Mouse (Mus musculus) midbrain, embryonic 15.5 days (tissue): ENCODE data around the gene Ms4a2. TPM values are rescaled to one million over a fixed set of nuclear protein-coding genes. Genes with fewer than 3 reads are reported as not detected.

Experiments used
- ATAC-seq: fragments of 200-750 bp; cut with Nextera tagmentation; replicated peaks from 2 replicates; pipeline ENCODE4 v1.8.0; 2017; ENCODE audit warnings: moderate TSS enrichment
- H3K27ac ChIP-seq: fragments of 300-500 bp; sonication (generic); 2 replicates; pipeline ENCODE4 v1.5.1; 2015; ENCODE audit warnings: mild to moderate bottlenecking, inconsistent platforms
- H3K27me3 ChIP-seq: fragments of 300-500 bp; sonication (generic); replicated peaks from 2 replicates; pipeline ENCODE4 v1.6.1; 2015; ENCODE audit warnings: inconsistent platforms
- H3K36me3 ChIP-seq: fragments of 300-500 bp; sonication (generic); replicated peaks from 2 replicates; pipeline ENCODE4 v1.6.1; 2015; ENCODE audit warnings: inconsistent platforms
- H3K4me1 ChIP-seq: fragments of 300-500 bp; sonication (generic); 2 replicates; pipeline ENCODE4 v1.6.1; 2015; ENCODE audit warnings: inconsistent platforms
- H3K4me2 ChIP-seq: fragments of 300-500 bp; sonication (generic); 2 replicates; pipeline ENCODE4 v1.6.1; 2015; ENCODE audit warnings: inconsistent platforms, mild to moderate bottlenecking, moderate library complexity
- H3K4me3 ChIP-seq: fragments of 300-500 bp; sonication (generic); 2 replicates; pipeline ENCODE4 v1.5.1; 2015; ENCODE audit warnings: mild to moderate bottlenecking, inconsistent platforms
- H3K9ac ChIP-seq: fragments of 300-500 bp; sonication (generic); 2 replicates; pipeline ENCODE4 v1.6.1; 2015; ENCODE audit warnings: mild to moderate bottlenecking, inconsistent platforms
- H3K9me3 ChIP-seq: fragments of 300-500 bp; sonication (generic); 2 replicates; pipeline ENCODE4 v1.6.1; 2016; ENCODE audit warnings: inconsistent platforms
- WGBS: fragments of 180-500 bp; shearing (Covaris S2); methylation state at CpG from one replicate; pipeline ENCODE4 v1.1.7; 2015; ENCODE audit warnings: mixed read lengths; 5-methylcytosine and 5-hydroxymethylcytosine counted together
- polyA plus RNA-seq: library from polyadenylated mRNA; unstranded; fragments of >200 nt; fragmentation: Nextera tagmentation; extraction: Ambion mirVana; gene quantifications from 2 replicates; pipeline ENCODE4 v1.2.1, GENCODE M21; 2015

Gene Ms4a2
- not detected in 2 replicates for polyA plus RNA-seq

DNA sequence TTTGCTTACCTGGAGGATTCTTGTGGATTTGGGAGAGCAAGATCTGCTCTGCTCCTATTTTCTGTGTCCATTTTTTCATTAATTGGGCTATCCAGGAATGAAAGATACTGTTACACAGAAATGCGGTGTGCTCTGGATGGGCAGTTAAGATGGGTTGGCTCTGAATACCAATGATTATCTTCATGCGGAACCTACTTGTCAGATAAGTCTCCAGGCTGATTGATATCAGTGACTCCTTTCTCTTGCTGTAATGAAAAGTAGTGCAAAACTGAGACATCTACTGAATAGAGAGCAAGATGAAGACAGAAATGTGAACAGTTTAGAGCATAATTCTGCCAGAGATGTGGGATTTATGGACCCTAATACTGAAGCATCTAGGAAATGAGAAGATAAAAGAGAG is at the start of gene Ms4a2:
TSS of gene Ms4a2 (minus strand) at position 169 of the 400 bp plus-strand sequence.
- Histone ChIP-seq H3K36me3 (no peaks in the 10 kb centered on the region), H3K4me3 (no peak within 1 kb of the TSS), H3K27ac (no peak within 1 kb of the TSS), H3K4me2 (no peak within 1 kb of the TSS), H3K4me1 (no peaks in the 10 kb centered on the region), H3K9ac (no peak within 1 kb of the TSS), H3K27me3 (no peaks in the 10 kb centered on the region), H3K9me3 (no peaks in the 10 kb centered on the region)
- ATAC-seq = no peak
- 86% methylated on average over 2 of the region's 2 CpGs for WGBS

DNA sequence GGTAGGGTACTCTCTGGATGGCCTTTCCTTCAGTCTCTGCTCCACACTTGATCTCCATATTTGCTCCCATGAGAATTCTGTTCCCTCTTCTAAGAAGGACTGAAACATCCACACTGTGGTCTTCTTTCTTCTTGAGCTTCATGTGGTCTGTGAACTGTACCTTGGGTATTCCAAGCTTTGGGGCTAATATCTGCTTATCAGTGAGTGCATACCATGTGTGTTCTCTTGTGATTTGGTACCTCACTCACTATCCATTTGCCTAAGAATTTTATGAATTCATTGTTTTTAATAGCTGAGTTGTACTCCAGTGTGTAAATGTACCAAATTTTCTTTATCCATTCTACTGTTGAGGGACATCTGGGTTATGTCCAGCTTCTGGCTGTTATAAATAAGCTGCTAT is 38.0 kb upstream of the Ms4a2 start:
- no peaks in the 10 kb centered on the region for H3K27me3 ChIP-seq
- H3K9me3 ChIP-seq = no peaks in the 10 kb centered on the region
- H3K4me1 ChIP-seq = no peaks in the 10 kb centered on the region
- no peak overlapping the region for H3K9ac ChIP-seq
- no peak overlapping the region for H3K27ac ChIP-seq
- no peak overlapping the region for H3K4me3 ChIP-seq
- no peak for ATAC-seq
- H3K4me2 ChIP-seq = no peak overlapping the region
- no peaks in the 10 kb centered on the region for H3K36me3 ChIP-seq

DNA sequence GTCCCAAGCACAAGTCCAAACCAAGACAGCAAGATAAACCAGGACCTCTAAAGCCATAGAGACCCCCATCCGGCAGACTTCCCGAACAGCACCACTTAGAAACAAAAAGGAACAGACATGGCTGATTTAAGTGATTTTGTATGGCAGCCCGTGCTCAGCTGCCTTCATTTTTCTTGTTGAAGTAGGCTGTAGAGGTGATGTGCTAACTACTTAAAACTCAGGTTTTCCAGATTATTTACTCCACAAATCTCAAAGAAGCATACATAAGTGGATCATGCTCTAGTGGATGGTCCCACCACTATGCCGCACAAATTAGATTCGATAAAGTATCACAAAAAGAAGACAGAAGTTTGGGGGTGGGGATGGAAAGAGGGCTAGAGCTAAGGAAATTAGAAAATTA is 36.9 kb upstream of the Ms4a2 start, which contains the start of gene Oosp2:
TSS of gene Oosp2 (minus strand) at position 101 of the 400 bp plus-strand sequence.
- no peak within 1 kb of the TSS for H3K4me2 ChIP-seq
- WGBS = 89% methylated on average over 5 of the region's 5 CpGs
- no peak for ATAC-seq
- H3K27me3 ChIP-seq = no peaks in the 10 kb centered on the region
- H3K4me1 ChIP-seq = no peaks in the 10 kb centered on the region
- H3K27ac ChIP-seq = no peak within 1 kb of the TSS
- no peak within 1 kb of the TSS for H3K9ac ChIP-seq
- H3K36me3 ChIP-seq = no peaks in the 10 kb centered on the region
- H3K4me3 ChIP-seq = no peak within 1 kb of the TSS
- H3K9me3 ChIP-seq = no peaks in the 10 kb centered on the region

DNA sequence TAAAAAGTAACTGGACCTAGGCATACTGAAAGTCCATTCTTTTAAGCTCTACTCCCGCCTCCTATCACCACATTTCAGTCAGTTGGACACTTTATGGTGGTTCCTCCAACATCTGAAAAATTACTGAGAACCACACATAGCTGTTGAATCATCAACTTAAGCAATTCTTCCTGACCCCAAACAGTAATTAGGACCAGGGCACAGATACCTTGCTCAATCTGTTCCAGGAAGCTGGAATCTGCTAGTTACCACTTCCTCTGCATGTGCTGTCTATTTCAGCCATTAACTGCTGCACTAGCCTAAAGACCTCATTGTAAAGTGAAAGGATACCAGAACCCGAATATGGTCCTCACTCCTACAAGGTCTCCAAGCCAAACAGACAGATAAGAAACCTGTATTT is 35.6 kb upstream of the Ms4a2 start:
- Histone ChIP-seq H3K36me3 (no peaks in the 10 kb centered on the region), H3K27me3 (no peaks in the 10 kb centered on the region), H3K9me3 (no peaks in the 10 kb centered on the region), H3K4me3 (no peak overlapping the region), H3K4me2 (no peak overlapping the region), H3K4me1 (no peaks in the 10 kb centered on the region), H3K27ac (no peak overlapping the region), H3K9ac (no peak overlapping the region)
- 74% methylated on average over 2 of the region's 2 CpGs for WGBS
- no peak for ATAC-seq

DNA sequence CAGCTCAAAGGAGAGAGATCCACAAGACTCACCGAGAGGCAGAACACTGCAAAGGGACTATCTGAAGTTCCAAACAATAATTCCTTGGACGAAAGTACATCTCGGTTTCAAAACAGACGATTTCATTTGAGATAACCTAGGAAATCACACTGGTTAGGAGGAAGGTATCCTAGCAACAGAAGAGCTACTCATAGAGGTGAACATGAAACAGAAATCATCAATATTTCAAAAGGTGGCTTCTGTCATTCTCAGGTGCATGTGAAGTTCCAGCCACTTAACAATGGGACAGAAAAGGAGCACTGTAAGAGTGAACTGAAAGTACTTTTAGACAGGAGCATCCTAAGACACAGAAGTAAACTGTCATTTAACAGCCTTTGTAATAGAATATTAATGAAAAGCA is 26.0 kb upstream of the Ms4a2 start:
- peak; percentile 72; the same call in 1 of the 2 replicates for ATAC-seq

DNA sequence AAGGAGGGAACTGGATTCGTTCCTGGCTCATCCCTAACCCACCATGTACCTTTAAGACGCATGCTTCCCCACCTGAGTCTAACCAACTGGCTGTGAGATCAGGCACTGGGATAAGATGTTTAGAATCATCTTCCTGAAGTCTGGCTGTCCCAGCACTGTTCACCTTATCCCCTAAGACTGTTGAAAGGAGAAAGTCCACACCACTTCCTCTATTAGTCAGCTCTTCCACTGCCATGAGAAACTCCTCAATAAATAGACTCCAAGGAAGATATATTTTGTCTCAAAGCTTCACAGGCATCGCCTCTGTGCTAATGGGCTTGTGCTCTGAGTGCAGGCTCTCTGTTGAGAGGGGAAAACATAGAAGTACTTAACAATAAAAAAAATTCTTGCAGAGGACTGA is 22.6 kb upstream of the Ms4a2 start:
- no peak overlapping the region for H3K4me2 ChIP-seq
- no peaks in the 10 kb centered on the region for H3K36me3 ChIP-seq
- ATAC-seq = no peak
- 83% methylated on average over 3 of the region's 3 CpGs for WGBS
- H3K9me3 ChIP-seq = no peaks in the 10 kb centered on the region
- H3K9ac ChIP-seq = no peak overlapping the region
- H3K4me1 ChIP-seq = no peaks in the 10 kb centered on the region
- H3K27me3 ChIP-seq = no peaks in the 10 kb centered on the region
- H3K4me3 ChIP-seq = no peak overlapping the region
- no peak overlapping the region for H3K27ac ChIP-seq

More for the DNA sequence above, 26.0 kb upstream of the Ms4a2 start:
- 75% methylated on average over 4 of the region's 4 CpGs for WGBS
- Histone ChIP-seq H3K27me3 (no peaks in the 10 kb centered on the region), H3K9ac (no peak overlapping the region), H3K4me1 (no peaks in the 10 kb centered on the region), H3K4me2 (no peak overlapping the region), H3K4me3 (no peak overlapping the region), H3K36me3 (no peaks in the 10 kb centered on the region), H3K27ac (no peak overlapping the region), H3K9me3 (no peaks in the 10 kb centered on the region)

DNA sequence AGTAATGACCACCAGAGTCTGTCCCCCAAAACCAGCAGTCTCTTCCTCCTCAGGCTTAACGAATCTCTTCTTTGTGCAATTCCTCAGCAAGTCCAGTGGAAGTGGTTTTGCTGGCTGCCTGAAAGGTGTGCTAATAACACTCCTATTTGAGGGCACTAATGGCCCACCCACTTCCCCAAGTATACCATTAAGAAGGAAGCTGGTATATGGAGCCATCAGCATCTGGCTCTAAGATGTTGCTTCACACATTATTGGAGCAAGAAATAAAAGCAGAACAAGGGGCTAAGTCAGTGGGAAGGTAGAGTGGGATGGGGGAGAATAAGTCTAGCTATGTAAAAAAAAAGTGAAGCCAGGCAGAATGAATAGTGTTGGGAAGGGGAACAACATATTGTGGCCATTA is 17.2 kb upstream of the Ms4a2 start, which contains the start of gene Ms4a3:
TSS of gene Ms4a3 (minus strand) at position 120 of the 400 bp plus-strand sequence.
- no peak within 1 kb of the TSS for H3K4me3 ChIP-seq
- no peak within 1 kb of the TSS for H3K27ac ChIP-seq
- ATAC-seq = no peak
- no peaks in the 10 kb centered on the region for H3K9me3 ChIP-seq
- no peaks in the 10 kb centered on the region for H3K36me3 ChIP-seq
- H3K9ac ChIP-seq = no peak within 1 kb of the TSS
- no peak within 1 kb of the TSS for H3K4me2 ChIP-seq
- 84% methylated on average over 1 of the region's 1 CpGs for WGBS
- H3K4me1 ChIP-seq = no peaks in the 10 kb centered on the region
- H3K27me3 ChIP-seq = no peaks in the 10 kb centered on the region

DNA sequence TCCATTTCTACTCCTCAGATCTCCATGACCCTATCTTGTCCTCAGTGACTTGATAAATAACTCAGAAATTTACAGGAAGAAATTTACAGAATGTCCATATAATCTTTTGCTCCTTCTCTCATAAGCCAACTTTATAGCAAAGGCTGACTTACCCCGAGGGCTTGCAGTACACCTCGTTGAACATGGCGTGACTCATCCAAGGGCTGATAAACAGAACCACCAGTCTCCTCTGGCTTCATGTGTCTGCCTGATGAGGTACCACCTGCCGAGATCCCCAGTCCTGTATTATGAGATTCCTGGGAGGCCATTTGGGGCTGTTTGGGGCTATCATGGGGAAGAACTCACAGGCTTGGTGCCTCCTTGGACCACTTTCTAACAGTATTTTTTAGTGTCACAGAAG is 15.5 kb upstream of the Ms4a2 start:
- Histone ChIP-seq H3K27ac (no peak overlapping the region), H3K9ac (no peak overlapping the region), H3K4me2 (no peak overlapping the region), H3K27me3 (no peaks in the 10 kb centered on the region), H3K4me3 (no peak overlapping the region), H3K9me3 (no peaks in the 10 kb centered on the region), H3K4me1 (no peaks in the 10 kb centered on the region), H3K36me3 (no peaks in the 10 kb centered on the region)
- ATAC-seq = no peak
- 80% methylated on average over 4 of the region's 4 CpGs for WGBS

DNA sequence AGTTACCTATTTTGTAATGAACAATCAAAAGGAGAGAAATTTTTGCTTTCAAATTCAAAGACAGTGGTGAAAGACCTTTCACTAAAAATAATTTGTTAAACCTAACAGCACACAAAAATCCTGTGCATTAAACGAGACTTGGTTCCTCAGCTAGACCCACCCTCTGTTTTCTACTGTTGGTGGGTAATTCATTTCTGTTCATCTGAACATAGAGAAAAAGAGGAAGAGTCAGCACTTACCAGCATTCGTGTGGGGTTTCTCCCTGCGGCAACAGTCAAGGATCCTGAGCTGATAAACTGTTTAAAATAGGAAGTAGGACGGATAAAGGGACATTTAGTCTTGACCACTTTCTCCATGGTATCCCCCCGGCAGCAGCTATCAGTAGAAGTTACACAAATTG is 12.1 kb upstream of the Ms4a2 start:
- H3K27me3 ChIP-seq = no peaks in the 10 kb centered on the region
- ATAC-seq = no peak
- no peak overlapping the region for H3K4me3 ChIP-seq
- no peak overlapping the region for H3K9ac ChIP-seq
- H3K36me3 ChIP-seq = no peaks in the 10 kb centered on the region
- no peak overlapping the region for H3K27ac ChIP-seq
- H3K9me3 ChIP-seq = no peaks in the 10 kb centered on the region
- H3K4me1 ChIP-seq = no peaks in the 10 kb centered on the region
- 82% methylated on average over 5 of the region's 5 CpGs for WGBS
- no peak overlapping the region for H3K4me2 ChIP-seq

DNA sequence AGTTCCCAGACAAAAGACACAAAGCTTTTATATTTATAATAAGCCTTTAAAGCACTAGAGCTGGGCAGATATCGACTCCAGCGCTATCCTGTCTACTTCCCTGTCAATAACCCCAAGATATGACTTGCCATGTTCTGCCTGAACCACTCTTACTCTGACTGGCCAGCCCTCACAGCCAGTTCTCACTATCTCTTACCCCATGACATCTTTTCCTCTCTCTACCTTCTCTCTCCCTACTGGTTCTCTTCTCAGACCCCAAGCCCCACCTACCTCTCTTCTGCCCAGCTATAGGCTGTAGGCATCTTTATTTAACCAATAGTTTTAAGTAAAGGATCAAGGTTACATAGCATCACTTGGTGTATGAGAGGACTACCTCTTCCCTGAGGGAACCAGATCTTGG is 10.8 kb upstream of the Ms4a2 start:
- ATAC-seq = no peak
- WGBS = 82% methylated on average over 2 of the region's 2 CpGs

DNA sequence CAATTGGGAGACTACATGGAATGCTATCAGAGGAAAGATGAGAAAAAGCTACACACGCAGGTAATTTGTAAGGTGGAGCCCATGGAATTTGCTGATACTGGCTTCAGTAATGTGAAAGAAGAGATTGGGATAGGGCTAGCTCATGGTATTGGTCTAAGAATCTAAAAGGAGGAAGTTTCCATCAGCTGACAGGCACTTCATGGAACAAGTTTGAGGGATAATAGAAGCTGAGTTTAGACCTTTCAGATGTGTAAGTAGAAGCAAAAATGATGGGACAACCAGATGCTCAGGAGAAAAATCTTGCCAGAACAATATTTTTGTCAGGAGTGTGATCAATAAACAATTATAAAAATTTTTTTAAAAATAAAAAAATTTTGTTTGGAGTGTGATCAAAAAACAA is 10.2 kb upstream of the Ms4a2 start:
- H3K4me2 ChIP-seq = no peak overlapping the region
- H3K9ac ChIP-seq = no peak overlapping the region
- no peaks in the 10 kb centered on the region for H3K27me3 ChIP-seq
- no peaks in the 10 kb centered on the region for H3K4me1 ChIP-seq
- no peaks in the 10 kb centered on the region for H3K9me3 ChIP-seq
- 82% methylated on average over 1 of the region's 1 CpGs for WGBS
- H3K36me3 ChIP-seq = no peaks in the 10 kb centered on the region
- no peak overlapping the region for H3K4me3 ChIP-seq
- no peak for ATAC-seq
- H3K27ac ChIP-seq = no peak overlapping the region

More for the DNA sequence above, 10.8 kb upstream of the Ms4a2 start:
- H3K36me3 ChIP-seq = no peaks in the 10 kb centered on the region
- no peaks in the 10 kb centered on the region for H3K27me3 ChIP-seq
- no peak overlapping the region for H3K27ac ChIP-seq
- H3K4me3 ChIP-seq = no peak overlapping the region
- no peaks in the 10 kb centered on the region for H3K4me1 ChIP-seq
- H3K9ac ChIP-seq = no peak overlapping the region
- H3K9me3 ChIP-seq = no peaks in the 10 kb centered on the region
- no peak overlapping the region for H3K4me2 ChIP-seq

DNA sequence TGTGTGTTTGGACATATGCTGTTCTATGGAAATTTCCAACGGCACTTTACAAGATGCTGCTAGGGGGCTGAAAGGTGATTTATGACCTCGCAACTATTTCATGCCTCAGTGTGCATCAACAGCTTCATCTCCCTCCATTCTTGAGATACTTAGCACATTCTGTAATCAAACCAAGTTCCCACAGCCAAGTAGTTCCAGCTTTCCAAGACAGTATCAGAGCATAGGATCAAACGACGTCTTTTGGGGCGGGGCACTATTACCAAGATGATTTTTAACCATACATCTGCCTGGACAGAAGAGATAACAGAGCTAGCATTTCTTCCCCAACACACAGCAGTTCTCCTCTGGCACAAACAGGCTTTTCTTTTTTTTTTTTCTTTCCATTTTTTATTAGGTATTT is 1.7 kb upstream of the Ms4a2 start:
- no peak for ATAC-seq
- 88% methylated on average over 5 of the region's 5 CpGs for WGBS
- H3K27me3 ChIP-seq = no peaks in the 10 kb centered on the region

DNA sequence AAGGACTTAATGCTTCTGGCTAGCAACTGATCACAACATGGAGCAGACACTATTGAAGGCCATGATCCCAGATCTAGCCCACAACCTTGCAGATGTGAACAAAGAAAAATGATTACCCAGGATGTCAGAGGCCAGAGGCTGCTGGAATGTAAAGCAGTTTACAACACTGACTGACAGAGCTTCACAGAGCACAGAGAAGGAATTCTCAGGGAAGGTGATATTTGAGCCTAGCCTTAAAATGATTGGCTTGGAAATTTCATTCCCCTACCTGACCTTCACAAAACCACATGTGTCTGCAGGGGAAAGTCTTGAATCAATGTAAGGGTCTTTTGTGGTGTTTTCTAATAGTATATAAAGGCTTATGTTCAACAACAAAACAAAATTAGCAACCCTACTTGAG is 1.3 kb upstream of the Ms4a2 start:
- Histone ChIP-seq H3K27me3 (no peaks in the 10 kb centered on the region), H3K36me3 (no peaks in the 10 kb centered on the region), H3K27ac (no peak overlapping the region), H3K4me1 (no peaks in the 10 kb centered on the region), H3K4me3 (no peak overlapping the region), H3K9me3 (no peaks in the 10 kb centered on the region), H3K4me2 (no peak overlapping the region), H3K9ac (no peak overlapping the region)
- no peak for ATAC-seq

More for the DNA sequence above, 1.7 kb upstream of the Ms4a2 start:
- no peak overlapping the region for H3K9ac ChIP-seq
- no peak overlapping the region for H3K27ac ChIP-seq
- no peak overlapping the region for H3K4me2 ChIP-seq
- H3K4me1 ChIP-seq = no peaks in the 10 kb centered on the region
- H3K36me3 ChIP-seq = no peaks in the 10 kb centered on the region
- no peak overlapping the region for H3K4me3 ChIP-seq
- H3K9me3 ChIP-seq = no peaks in the 10 kb centered on the region

DNA sequence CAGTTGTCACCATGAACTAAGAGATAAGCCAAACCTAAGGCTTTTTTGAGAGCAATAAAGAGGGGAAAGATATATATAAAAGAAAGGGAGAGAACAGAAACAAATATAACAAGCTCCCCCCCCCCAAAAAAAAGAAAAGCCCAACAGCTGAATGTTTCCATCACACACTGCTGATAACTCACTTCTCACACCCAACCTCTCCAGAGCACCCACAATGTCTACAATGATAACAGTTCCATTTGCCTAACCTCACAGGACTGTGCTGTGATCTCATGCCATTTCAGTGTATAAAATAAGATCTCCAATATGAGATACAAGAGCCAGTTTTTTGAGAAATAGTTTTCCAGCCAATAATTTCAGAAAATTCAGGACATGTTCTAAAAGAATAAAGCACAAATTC is 5.5 kb downstream of the Ms4a2 start:
- H3K27ac ChIP-seq = no peak overlapping the region
- no peak overlapping the region for H3K4me3 ChIP-seq
- ATAC-seq = no peak
- H3K4me1 ChIP-seq = no peaks in the 10 kb centered on the region
- no peaks in the 10 kb centered on the region for H3K9me3 ChIP-seq
- H3K9ac ChIP-seq = no peak overlapping the region
- no peaks in the 10 kb centered on the region for H3K36me3 ChIP-seq
- no peak overlapping the region for H3K4me2 ChIP-seq
- no peaks in the 10 kb centered on the region for H3K27me3 ChIP-seq
